Mouse (Mus musculus): ENCODE measurements at regions not wholly inside any gene's neighbourhood (a gene's known extent, or its start where the extent isn't known, plus 50 kb on each side); places are given as distances from the start of the nearest gene placed in this dataset.

DNA sequence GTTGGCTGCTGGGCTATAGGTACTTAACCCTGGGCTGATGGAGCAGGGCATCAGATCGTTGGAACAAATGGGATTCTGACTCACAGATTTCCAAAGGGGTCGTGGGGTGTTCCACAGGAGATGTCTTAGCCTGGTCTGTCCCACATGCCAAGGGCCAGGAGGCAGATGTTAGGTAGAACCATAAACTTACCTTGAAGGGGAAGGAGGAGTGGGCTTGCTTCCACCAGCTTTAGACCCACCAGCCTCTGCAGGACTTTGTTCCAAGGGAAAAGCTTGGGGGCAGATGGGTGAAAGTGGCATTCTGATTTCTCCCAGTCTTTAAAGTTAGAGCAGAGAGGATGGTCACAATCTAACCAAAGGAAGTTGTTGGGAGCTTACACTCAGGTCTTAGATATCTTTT is 165.7 kb upstream of the Agap1 start:
- no peak for DNase-seq (ENCODE audit: low read depth, low spot score)

DNA sequence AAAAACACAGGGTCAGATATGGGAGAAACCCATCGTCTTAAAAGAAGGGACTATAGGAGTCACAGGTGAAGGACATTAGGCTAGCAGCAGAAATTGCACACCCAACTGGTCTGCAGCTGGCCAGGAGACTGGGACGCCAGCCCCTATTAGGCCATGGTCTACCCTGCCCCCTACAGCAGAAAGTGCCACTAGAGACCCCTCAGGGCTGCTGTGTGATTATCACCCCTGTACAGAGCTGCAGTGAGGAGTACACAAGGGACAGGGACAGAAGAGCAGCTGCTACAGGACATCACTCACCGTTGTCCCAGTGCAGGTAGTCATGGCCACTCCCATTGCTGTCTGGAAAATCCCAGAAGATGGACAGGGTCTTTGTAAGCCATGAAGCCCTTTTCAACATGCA is 157.9 kb upstream of the Agap1 start:
- DNase-seq (ENCODE audit: low read depth, low spot score) = no peak

DNA sequence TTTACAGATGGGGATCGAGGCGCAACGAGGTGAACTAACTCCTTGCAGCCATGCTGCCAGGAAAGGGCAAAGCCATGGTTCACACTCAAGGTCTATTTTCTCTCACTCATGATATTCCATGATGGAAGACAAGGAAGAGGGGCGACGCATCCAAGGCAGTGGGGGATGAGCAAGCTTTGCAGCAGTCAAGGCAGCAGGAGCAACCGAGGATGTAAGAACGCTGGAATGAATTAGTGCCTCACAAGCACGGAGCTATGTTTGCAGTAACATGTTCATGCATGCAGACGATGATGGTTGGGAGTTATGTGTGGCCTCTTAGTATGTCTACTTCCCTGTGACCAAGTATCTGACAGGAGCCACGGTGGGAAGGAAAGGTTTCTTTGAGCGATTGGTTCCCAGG is 156.8 kb upstream of the Agap1 start:
- DNase-seq (ENCODE audit: low read depth, low spot score) = no peak

DNA sequence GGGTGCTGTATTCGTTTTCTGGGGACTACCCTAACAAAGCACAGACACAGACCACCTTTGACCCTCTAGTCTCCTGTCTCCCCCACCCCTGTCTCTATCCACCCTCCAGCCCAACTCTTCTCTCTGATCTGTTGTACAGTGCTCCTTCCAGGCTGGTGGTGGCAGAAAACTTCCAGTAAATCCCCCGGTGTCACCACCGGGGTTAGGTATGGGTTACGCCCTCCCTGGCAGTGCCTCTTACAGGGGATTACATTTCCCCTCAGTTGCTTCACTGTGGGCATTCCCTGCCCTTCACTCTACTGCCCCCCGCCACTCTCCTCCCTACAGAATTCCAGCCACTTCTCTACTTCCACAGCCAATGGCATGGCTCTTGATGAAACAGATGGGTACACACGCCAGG is 153.5 kb upstream of the Agap1 start:
- no peak for DNase-seq (ENCODE audit: low read depth, low spot score)

DNA sequence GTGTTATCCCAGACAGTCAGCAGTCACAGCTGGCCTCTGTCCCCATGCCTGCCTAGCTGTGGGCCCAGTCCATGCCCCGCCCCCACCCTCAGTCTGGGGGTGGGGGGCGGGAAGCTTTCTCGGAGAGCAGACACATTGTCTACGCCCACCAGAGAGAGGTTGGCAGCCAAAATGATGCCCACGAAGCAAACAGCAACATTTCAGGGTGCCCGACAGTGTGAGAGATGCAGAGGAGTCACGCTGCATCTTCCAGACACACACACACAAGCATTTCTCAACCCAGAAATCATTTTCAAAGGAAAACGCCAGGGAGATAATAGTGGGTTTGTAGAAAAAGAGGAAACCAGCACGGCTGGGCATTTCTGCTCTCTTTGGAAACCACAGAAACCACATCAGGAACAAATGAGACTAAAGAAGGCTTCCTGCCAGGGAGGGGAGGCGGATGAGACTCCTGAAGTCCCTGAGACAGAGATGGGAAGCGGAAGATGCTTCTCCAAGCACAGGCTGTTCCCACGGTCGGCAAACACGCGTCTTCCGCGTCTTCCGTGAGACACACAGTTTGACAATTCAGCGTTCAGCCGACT is 152.1 kb upstream of the Agap1 start:
- no peak for DNase-seq (ENCODE audit: low read depth, low spot score)

DNA sequence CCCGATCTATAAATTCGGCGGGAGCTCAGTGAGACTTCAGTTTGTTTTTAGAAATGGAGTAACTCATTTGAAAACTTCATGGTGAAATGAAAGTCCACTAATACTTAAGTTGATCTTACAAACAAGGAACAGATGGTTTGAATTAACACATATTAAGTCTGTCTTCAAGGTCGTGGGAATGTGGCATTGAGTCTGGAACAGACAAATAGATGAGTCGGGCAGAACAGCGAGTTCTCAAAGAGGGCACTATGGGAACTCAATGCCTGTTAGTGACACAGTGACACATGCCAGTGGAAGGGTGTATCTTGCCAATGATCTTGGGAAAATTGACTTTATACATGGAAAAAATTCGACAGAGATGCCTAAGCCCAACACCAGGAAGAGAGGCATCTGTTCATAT is 149.4 kb upstream of the Agap1 start:
- DNase-seq (ENCODE audit: low read depth, low spot score) = no peak

DNA sequence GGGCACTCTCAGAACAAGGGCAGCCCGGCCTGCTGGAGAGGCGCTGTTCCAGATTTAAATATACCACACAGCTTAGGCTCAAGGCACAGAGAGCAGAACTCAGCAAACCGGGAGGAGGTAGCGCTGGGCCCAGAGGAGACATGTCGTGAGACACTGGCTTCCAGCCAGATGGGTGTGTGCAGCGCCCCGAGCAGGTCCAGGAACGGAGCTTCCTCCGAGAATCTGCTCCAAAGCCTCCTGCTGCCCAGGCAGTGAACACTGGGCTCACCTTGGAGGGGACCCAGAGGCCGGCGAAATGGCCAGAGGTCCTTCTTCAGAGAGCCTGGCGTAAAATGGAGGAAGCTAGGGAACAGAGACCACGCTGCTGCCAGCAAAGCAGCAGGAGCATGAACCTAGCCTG is 145.8 kb upstream of the Agap1 start:
- DNase-seq (ENCODE audit: low read depth, low spot score) = no peak

DNA sequence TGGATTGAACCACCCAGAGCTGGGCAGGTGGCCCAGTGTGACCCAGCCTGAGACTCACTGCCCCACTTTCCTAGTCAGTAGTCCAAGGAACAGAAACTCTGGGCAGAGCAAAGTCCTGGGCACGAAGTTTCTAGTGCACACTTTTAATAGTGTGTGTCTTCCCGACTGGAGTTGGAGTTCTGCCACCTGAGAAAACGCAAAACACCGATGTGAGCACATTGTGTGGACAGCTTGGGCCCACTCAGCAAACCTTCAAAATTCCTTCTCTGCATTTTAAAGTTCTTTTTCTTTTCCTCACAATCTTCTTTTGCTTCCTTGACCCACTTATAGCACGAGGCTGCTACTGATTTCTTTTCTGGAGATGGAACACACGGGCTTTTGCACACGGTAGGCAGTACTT is 141.5 kb upstream of the Agap1 start:
- no peak for DNase-seq (ENCODE audit: low read depth, low spot score)

DNA sequence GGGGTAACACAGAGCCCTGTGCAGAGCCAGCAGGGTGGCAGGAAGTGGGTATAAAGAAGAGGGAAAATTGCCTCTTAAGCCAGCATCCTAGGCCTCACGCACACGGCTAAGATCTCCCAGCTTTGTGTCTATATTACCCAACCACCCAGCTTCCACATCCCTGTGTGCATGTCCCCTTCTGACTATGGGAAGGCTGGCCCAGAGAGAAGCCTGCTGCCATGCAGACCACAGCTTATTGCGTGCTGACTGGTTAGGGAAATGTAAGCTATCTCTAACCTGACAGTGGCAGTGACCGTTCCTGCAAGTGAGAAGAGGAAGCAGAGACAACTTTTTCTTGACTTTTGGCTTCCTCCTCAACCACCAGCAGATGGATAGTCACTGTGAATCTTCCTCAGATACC is 136.7 kb upstream of the Agap1 start:
- no peak for DNase-seq (ENCODE audit: low read depth, low spot score)

DNA sequence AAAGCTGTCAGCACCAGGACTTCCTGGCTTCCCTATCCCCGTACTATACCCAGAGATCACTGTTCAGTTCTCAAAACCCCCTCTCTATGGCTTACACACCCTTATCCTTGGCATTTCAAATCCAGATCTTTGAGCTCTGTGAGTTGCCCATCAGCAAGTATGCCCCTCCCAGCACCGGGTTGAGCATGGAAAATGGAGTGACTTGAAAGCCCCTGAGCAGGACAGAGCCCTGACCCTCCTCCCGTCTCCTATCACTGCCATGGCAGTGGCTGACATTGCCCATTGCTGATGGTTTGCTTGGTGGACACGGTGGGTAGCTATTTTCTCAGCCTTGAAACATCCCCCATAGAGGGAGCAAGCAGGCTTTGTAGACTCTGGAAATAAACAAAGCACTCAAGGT is 135.9 kb upstream of the Agap1 start:
- DNase-seq (ENCODE audit: low read depth, low spot score) = no peak

DNA sequence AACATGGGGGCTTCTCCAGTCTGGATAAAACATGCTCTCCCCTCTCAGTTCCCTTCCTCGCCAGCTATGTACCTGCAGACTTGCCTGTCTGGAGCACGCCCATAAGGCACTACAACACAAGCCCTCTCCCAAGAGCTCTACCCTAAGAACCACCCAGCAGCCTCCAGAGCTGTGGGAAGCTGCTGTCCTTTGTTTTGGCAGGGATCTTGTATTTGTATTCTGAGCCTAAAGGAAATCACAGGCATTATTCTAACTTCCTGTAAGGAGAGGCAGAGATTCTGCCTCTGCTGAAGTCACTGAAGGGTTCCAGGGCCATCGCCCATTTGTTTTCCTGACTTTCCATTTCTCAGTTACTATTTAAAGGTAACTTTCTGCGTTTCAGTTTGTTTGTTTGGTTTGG is 132.0 kb upstream of the Agap1 start:
- no peak for DNase-seq (ENCODE audit: low read depth, low spot score)

DNA sequence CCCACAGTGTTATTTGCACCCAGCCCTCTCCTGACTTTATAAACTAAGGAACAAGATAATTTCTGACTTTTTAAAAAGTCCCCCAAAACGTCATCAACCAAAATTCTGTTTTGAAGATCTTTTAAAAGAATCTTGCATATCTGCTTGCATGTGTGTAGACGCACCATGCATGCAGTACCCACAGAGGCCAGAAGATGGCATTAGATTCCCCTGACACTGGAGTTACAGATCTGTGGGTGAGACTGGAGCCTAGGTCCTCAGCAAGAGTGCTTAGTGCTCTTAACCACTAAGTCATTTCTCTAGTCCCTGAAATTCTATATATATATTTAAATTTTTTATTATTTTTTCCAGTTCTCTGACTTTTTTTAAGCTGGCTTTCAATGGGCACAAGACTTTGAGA is 131.5 kb upstream of the Agap1 start:
- DNase-seq (ENCODE audit: low read depth, low spot score) = peak; percentile 69

DNA sequence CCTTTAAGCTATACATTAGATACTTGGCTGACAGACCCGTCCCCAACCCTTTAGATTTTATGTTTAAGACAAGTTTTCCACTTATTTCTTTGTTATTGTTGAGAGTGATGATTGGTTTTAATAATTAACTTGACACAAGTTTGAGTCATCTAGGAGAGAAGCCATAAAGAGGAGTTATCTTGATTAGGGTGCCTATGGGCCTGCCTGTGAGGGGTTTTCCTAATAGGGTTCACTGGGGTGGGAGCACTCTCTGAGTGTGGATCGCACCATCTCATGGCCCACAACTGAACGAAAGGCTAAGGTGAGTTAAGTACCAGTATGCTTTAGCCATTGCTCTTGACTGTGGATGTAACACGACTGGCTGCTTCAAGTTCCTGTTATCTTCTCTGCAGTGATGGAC is 123.3 kb upstream of the Agap1 start:
- DNase-seq (ENCODE audit: low read depth, low spot score) = no peak

DNA sequence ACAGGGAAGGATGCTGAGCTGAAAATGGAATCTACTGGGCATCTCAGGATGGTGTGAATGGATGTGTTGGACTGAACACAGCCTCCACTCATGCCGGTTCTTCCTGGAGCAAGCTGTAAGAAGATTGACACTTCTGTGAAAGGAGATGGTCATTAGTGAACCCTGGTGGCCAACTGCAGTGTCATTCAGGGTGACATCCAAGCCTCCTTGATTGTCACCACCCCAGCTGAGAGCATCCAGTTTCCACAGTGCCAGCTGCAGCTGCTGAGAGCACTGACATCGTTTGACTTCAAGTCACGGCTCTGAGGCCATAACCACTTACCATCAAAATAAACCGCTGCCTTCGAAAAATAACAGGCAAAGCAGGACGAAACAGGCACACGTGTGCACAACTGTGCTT is 121.9 kb upstream of the Agap1 start:
- no peak for DNase-seq (ENCODE audit: low read depth, low spot score)

DNA sequence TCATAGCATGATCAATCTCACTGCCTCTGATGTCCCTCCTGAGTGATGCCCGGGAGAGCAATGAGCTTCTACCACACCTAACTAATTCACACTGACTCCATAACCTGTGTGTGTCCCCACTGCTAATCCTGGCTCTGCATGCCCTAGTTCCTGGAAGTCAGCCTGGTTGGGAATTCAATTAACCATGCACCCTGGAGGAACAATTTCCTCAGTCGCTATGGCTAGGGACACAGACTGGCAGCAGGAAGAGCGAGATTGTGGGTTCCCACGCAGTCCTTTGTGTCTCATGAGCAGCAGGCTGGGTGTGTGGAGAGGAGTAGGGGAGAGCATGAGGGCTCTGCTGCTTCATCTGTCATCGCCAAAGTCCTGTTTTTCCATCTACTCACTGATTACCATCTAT is 116.7 kb upstream of the Agap1 start:
- DNase-seq (ENCODE audit: low read depth, low spot score) = no peak

DNA sequence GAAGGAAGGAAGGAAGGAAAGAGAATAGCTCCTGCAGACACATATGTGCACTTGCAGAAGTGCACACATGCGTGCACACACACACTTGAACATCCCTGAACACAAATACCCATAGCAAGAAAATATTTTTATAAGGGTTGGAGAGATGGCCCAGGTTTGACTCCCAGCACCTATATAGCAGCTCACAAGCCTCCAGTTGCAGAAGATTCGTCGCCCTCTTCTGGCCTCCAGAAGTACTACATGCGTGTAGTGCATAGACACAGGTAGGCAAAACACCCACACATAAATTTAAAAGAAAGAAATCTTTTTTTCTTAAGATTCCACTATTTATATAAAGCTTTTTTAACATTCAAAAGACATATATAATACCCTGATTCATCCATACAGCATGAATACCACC is 111.8 kb upstream of the Agap1 start:
- peak; percentile 56 for DNase-seq (ENCODE audit: low read depth, low spot score)

DNA sequence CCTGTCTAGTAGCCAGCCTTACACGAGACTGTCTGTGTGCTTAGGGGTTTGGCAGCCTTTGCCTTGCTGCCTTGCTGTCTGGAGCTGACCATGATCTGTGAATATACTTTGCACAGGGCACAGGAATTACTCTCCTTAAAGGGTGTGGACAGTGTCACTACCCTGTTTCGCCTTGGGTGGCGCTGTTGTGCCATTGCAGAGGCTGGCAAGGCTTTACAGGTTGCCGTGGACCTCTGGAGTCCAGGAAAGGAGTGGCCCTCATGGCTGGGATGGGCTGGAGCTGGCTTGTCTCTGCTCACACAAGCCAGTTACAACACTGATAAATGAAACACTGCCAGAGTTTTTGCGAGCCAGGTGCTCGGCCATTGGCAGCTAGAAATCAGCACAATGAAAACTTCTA is 110.1 kb upstream of the Agap1 start:
- peak; percentile 72 for DNase-seq (ENCODE audit: low read depth, low spot score)

DNA sequence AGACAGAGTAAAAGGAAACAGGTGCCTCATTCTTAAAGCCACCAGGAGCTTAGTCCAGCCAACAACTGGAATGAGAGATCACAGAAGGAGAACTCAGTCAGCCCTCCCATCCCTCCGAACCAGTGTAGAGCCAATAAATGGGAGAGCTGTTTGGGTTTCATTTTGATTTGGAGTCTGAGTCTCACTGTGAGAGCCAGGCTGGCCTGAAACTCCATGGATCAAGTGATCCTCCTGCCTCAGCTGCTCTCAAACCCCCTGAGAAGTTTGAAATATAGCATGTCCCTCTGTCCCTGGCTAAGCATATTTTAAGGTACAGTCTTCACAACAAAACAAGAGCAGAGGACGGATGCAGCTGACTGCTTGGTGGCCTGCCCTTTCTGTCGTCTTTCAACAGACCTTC is 107.3 kb upstream of the Agap1 start:
- no peak for DNase-seq (ENCODE audit: low read depth, low spot score)

DNA sequence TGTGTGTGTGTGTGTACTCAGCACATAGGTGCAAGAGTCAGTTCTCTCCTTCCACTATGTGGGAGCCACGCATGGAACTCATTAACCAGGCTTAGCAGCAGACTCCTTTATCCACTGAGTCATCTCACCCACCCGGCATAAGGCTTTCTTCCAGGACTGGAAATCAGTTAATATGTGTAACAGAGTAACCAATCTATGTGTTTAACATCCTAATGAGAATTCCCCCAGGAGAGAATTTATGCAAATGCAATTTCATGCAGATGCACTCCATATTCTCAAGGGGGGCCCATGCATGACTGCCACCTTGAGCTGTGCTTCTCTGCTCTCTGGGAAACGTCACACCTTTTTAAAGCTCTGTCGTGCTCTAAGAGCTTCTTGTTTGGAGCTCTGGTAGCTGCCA is 101.7 kb upstream of the Agap1 start:
- DNase-seq (ENCODE audit: low read depth, low spot score) = no peak

DNA sequence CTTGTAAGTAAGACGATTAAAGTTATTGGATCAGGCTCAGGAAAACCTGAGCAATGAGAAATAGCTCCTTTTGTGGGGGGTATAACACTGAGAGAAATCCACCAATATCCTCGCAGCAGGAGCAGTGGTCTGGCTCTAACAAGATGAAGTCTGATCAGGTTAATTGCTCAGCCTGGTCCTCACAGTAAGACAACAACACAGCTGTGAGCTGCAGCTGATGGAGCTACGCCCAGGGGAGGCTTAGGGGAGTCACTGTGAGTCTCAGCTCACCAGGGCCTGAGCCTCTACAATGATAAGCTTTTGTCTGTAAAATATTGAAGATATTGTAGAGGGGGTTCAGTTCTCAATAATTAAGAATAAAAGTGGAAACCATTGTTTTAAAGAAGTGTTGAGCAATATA is 95.3 kb upstream of the Agap1 start:
- no peak for DNase-seq (ENCODE audit: low read depth, low spot score)

DNA sequence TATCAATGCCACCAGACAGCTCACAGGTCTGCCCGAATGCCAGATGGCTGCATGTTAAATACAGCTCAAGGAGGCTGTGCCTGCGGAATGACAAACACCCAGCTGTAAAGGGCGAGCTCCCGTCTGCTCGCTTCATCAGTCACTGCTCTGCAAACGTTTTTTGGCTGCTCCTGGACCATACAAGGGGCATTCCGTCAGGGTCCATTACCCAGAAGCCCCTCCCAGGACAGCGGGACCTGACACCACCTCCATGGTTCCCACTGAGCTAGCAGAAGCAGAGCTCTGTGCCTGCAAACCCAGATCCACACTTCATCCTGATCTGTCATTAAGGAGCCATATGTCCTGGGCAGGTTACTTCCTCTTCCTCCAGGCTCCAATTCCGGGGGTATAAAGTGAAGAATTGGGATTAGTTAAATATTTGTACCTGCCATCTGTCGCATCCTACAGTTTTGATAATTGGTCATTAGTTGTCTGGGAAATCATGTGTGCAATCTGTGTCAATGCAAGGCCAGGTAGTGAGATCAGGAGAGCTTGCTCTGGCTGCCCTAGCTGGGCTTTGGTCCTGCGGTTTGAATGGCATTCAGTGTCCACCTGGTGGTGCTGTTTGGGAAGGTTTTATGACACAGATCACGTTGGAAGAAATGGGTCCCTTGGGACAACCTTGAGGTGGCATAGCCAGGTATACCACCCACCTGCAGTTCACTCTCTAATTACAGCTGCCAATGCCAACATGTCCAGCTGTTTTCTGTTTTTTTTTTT is 89.9 kb upstream of the Agap1 start:
- DNase-seq (ENCODE audit: low read depth, low spot score) = no peak

DNA sequence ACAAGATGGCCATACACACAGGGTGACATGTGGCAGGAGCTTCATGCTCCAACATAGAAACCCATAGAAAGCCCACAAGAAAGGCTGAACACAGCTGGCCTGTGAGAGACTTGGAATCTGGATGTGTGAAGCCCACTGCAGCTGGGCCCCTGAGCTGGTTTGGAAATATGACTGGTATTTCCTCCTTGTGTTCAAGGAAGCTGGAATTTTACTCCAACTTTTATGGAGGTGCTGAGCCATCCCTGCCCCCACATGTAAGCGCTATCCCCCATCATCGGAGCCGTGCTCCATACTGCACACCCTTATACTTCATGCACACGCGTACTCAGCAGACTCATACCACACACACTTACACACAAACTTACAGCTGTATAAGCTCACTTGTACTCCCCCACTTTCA is 87.7 kb upstream of the Agap1 start:
- DNase-seq (ENCODE audit: low read depth, low spot score) = no peak

DNA sequence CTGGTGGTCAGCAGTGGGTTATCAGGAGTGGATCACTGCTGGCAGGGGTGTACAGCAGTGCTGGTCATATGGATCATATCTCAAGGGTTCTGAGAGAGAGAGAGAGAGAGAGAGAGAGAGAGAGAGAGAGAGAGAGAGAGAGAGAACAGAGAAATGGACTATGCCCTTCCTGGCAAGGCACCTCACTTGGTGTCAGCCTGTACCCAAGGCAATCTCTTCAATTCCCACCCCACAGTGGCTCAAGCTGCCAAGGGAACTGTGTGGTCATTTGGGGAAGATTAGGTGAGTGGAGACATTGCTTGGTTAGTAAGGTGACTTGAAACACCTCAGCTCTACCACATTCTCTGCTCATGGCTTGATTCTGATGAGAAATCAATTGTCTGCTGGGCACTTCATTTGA is 80.8 kb upstream of the Agap1 start:
- no peak for DNase-seq (ENCODE audit: low read depth, low spot score)

DNA sequence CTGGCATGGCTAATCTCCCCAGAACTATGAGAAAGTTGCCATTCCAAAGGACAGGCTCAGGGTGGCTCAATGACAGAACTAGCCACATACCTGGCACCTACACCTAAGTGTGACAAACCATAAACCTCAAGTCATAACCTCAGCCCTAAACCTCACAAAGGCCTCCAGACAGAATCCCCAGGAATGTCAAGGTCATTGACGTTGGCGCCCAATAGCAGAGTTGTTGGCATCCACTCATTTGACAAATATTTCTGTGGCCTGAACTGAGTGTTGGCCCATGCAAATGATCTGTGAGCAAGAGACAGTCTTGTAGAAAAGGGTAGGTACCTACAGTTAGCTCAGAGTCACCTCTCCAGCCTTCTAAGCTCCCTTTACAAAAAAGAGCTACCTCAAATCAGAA is 80.3 kb upstream of the Agap1 start:
- DNase-seq (ENCODE audit: low read depth, low spot score) = no peak

Data from ES-CJ7 (cell line).